Mouse (Mus musculus) neural tube, embryonic 13.5 days (tissue): Measurements from ENCODE around the gene Gabrr3. TPM values are rescaled to one million over a fixed set of nuclear protein-coding genes. Genes with fewer than 3 reads are reported as not detected.

Experiments used
- ATAC-seq: fragments of 200-750 bp; cut with Nextera tagmentation; 2 replicates; pipeline ENCODE4 v1.8.0; 2017; ENCODE audit warnings: low read depth, mild to moderate bottlenecking, moderate TSS enrichment, moderate library complexity
- H3K27ac ChIP-seq: fragments of 300-500 bp; sonication (generic); replicated peaks from 2 replicates; pipeline ENCODE4 v1.5.1; 2015; ENCODE audit warnings: moderate library complexity, mild to moderate bottlenecking, inconsistent platforms
- H3K27me3 ChIP-seq: fragments of 300-500 bp; sonication (generic); 2 replicates; pipeline ENCODE4 v1.6.1; 2015; ENCODE audit warnings: mild to moderate bottlenecking, inconsistent platforms
- H3K36me3 ChIP-seq: fragments of 300-500 bp; sonication (generic); 2 replicates; pipeline ENCODE4 v1.6.1; 2015; ENCODE audit warnings: mild to moderate bottlenecking, inconsistent platforms
- H3K4me1 ChIP-seq: fragments of 300-500 bp; sonication (generic); replicated peaks from 2 replicates; pipeline ENCODE4 v1.6.1; 2015; ENCODE audit warnings: inconsistent platforms
- H3K4me2 ChIP-seq: fragments of 300-500 bp; sonication (generic); 2 replicates; pipeline ENCODE4 v1.6.1; 2015; ENCODE audit warnings: inconsistent platforms, mild to moderate bottlenecking, moderate library complexity
- H3K4me3 ChIP-seq: fragments of 300-500 bp; sonication (generic); 2 replicates; pipeline ENCODE4 v1.5.1; 2015; ENCODE audit warnings: mild to moderate bottlenecking, inconsistent platforms
- H3K9ac ChIP-seq: fragments of 300-500 bp; sonication (generic); 2 replicates; pipeline ENCODE4 v1.6.1; 2015; ENCODE audit warnings: moderate library complexity, mild to moderate bottlenecking, inconsistent platforms
- H3K9me3 ChIP-seq: fragments of 300-500 bp; sonication (generic); 2 replicates; pipeline ENCODE4 v1.6.1; 2016; ENCODE audit warnings: inconsistent platforms
- WGBS: fragments of 180-500 bp; shearing (Covaris S2); methylation state at CpG from one replicate; pipeline ENCODE4 v1.1.7; 2015; 5-methylcytosine and 5-hydroxymethylcytosine counted together
- polyA plus RNA-seq: library from polyadenylated mRNA; unstranded; fragments of >200 nt; fragmentation: Nextera tagmentation; extraction: Ambion mirVana; gene quantifications from 2 replicates; pipeline ENCODE4 v1.2.1, GENCODE M21; 2015

Gene Gabrr3
- 0.07 TPM in 1 of 2 replicates, not detected in the other for polyA plus RNA-seq

DNA sequence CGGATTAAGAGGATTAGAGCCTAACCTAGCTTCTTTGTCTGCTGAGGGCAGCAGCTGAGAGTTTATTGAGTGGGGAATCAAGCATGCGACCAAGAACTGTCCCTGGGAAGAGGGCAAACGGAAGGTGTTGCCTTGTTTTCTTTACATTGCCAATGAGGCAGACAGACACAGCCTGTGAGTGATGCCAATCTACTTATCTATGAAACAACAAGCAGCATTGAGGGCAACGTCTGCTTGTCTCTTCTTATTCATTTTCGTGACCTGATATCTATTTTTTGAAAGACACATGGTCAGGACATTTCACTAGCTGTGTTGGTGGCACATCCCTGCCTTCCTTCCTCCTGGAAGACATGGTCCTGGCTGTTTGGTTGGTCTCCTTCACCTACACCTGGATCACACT, at the start of gene Gabrr3:
Gene Gabrr3, plus strand, starts transcription at position 301 of the 400 bp plus-strand sequence.
- no peak within 1 kb of the TSS for H3K27ac ChIP-seq
- no peak within 1 kb of the TSS for H3K4me2 ChIP-seq
- no peaks in the 10 kb centered on the region for H3K27me3 ChIP-seq
- H3K9me3 ChIP-seq, result no peaks in the 10 kb centered on the region
- no peak within 1 kb of the TSS for H3K4me3 ChIP-seq
- no peak for ATAC-seq
- peaks cover 6% of the 10 kb centered on the region; the same call in 1 of the 2 replicates for H3K4me1 ChIP-seq
- H3K36me3 ChIP-seq, result no peaks in the 10 kb centered on the region
- WGBS, result 67% methylated on average over 5 of the region's 5 CpGs
- H3K9ac ChIP-seq, result no peak within 1 kb of the TSS

DNA sequence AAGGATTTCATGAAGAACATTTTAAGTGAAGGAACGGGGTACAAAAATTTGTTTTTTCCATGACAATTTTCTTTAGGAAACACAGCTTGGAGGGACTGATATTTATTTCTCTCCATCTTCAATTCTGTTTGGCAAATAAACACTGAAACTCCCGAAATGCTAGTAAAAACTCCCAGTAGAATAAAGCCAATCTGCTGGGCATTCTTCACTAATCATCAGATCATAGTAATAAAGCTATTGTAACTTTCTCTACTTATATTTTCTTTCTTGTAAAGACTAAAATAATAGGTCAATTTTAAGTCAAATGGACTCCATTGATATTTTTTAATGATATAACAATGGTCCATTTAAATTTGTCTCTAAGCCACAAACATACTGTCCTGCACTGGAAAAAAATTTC, 43.2 kb upstream of the Gabrr3 start, which contains the start of gene Olfr209:
Gene Olfr209, minus strand, starts transcription at position 101 of the 400 bp plus-strand sequence.
- no peak within 1 kb of the TSS for H3K4me2 ChIP-seq
- H3K36me3 ChIP-seq, result no peaks in the 10 kb centered on the region
- no peak within 1 kb of the TSS for H3K27ac ChIP-seq
- no peaks in the 10 kb centered on the region for H3K4me1 ChIP-seq
- no peak within 1 kb of the TSS for H3K9ac ChIP-seq
- no peak within 1 kb of the TSS for H3K4me3 ChIP-seq
- 82% methylated on average over 2 of the region's 2 CpGs for WGBS
- ATAC-seq, result no peak
- H3K27me3 ChIP-seq, result no peaks in the 10 kb centered on the region
- no peaks in the 10 kb centered on the region for H3K9me3 ChIP-seq

DNA sequence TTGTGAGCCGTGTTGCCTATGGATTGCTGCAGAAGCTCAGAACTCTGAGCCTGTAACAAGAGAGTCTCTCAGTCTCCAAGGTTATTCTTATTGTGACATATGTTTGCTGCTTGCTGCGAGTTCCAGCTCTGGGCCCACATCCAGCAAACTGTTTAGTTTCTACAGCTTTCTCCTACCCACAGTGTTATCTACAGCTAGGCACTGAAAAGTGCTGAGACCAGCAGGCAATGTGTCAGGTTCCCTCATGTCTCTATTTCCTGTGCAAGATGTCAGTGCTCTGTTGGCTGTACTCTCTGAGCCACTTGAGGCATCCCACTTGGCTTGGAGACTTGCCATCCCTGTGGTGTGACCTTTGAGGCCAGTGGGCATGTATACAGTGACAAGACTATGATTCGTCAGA, 13.8 kb upstream of the Gabrr3 start:
- Histone ChIP-seq H3K27me3 (no peaks in the 10 kb centered on the region), H3K4me3 (no peak overlapping the region), H3K27ac (no peak overlapping the region), H3K4me2 (no peak overlapping the region), H3K9ac (no peak overlapping the region), H3K4me1 (no peaks in the 10 kb centered on the region), H3K9me3 (no peaks in the 10 kb centered on the region), H3K36me3 (no peaks in the 10 kb centered on the region)
- no peak for ATAC-seq
- 80% methylated on average over 3 of the region's 3 CpGs for WGBS

DNA sequence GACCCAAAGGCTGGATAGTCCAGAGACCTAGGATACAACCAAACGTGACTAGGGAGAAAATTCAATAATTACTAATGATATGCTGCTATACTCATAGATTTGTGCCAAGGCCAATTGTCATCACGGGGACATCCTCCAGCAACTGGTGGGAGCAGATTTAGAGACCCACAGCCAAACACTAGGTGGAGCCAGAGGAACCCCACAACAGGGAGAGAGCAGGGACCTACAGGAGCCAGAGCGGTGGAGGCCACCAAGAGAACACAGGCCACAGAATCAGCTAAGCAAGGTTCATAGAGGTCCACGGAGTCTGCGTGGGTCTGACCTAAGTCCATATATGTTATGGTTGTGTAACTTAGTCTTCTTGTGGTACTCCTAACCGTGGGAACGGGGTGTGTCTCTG, 6.0 kb upstream of the Gabrr3 start:
- Histone ChIP-seq H3K4me3 (no peak overlapping the region), H3K9me3 (no peaks in the 10 kb centered on the region), H3K9ac (no peak overlapping the region), H3K27ac (no peak overlapping the region), H3K4me1 (no peaks in the 10 kb centered on the region), H3K27me3 (no peaks in the 10 kb centered on the region), H3K4me2 (no peak overlapping the region), H3K36me3 (no peaks in the 10 kb centered on the region)
- 75% methylated on average over 7 of the region's 7 CpGs for WGBS
- no peak for ATAC-seq

DNA sequence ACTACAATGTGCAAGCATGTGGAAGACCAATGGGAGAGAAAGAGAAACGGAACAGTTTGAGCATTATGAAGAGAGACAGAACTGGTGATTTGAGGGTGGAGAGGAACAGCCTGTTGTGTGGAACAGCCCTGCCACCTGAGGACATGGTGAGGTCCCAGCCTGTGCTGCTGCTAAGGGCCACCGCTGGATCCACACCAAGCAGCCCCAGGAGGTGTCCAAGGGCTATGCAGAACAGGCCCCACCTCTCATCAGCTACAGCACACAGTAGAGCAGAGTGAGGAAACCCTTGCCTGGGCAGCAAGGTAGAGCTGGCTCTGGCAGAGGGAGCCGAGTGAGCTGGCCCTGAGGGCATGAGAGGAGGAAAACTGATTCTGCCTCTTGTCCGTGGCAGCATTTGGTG, 5.1 kb upstream of the Gabrr3 start:
- Histone ChIP-seq H3K36me3 (no peaks in the 10 kb centered on the region), H3K9ac (no peak overlapping the region), H3K4me3 (no peak overlapping the region), H3K4me1 (no peaks in the 10 kb centered on the region), H3K27me3 (no peaks in the 10 kb centered on the region), H3K9me3 (no peaks in the 10 kb centered on the region), H3K27ac (no peak overlapping the region), H3K4me2 (no peak overlapping the region)
- ATAC-seq, result no peak
- WGBS, result 77% methylated on average over 4 of the region's 4 CpGs

DNA sequence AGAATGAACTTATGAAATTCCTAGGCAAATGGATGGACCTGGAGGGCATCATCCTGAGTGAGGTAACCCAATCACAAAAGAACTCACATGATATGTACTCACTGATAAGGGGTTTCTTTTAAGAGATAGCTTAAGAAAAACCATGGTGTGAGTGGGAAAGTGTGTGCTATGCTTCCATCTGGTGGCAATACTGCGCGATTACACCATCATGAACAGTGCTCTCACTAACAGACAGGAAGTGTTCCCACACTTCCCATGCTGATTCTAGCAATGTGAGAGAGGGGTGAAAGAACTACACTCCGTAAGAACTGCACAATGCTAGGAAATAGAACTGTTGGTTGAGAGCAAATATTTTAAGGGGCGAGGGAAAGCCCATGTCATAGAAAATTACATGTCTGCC, 3.4 kb upstream of the Gabrr3 start:
- H3K4me3 ChIP-seq, result no peak overlapping the region
- no peak overlapping the region for H3K9ac ChIP-seq
- no peaks in the 10 kb centered on the region for H3K9me3 ChIP-seq
- peak; percentile 73; the same call in 1 of the 2 replicates for ATAC-seq
- H3K4me2 ChIP-seq, result no peak overlapping the region
- WGBS, result 22% methylated on average over 4 of the region's 4 CpGs
- H3K27me3 ChIP-seq, result no peaks in the 10 kb centered on the region
- no peaks in the 10 kb centered on the region for H3K36me3 ChIP-seq
- H3K4me1 ChIP-seq, result no peaks in the 10 kb centered on the region
- no peak overlapping the region for H3K27ac ChIP-seq

DNA sequence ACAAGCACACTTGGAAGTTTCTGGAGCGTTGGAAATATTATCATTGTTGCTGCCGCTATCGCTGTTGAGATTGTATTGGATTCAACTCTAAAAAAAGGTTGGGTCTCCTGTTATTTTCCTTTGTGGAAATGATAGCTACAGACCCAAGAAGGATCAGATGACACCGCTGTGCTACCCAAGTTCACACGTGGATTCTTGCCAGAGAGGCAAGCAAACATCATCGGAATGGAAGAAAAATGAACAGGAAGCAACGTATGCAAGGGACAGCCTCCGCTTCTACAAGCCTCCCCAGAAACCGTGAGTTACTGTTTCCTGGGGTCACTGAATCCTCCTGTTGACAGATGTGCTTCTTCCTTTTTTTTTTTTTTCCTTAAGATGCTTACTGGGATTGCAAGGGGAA, 2.3 kb upstream of the Gabrr3 start:
- no peaks in the 10 kb centered on the region for H3K9me3 ChIP-seq
- no peaks in the 10 kb centered on the region for H3K36me3 ChIP-seq
- H3K4me3 ChIP-seq, result no peak overlapping the region
- H3K9ac ChIP-seq, result no peak overlapping the region
- H3K4me2 ChIP-seq, result no peak overlapping the region
- 79% methylated on average over 9 of the region's 9 CpGs for WGBS
- peaks cover 6% of the 10 kb centered on the region; the same call in 1 of the 2 replicates for H3K4me1 ChIP-seq
- H3K27me3 ChIP-seq, result no peaks in the 10 kb centered on the region
- H3K27ac ChIP-seq, result no peak overlapping the region
- no peak for ATAC-seq

DNA sequence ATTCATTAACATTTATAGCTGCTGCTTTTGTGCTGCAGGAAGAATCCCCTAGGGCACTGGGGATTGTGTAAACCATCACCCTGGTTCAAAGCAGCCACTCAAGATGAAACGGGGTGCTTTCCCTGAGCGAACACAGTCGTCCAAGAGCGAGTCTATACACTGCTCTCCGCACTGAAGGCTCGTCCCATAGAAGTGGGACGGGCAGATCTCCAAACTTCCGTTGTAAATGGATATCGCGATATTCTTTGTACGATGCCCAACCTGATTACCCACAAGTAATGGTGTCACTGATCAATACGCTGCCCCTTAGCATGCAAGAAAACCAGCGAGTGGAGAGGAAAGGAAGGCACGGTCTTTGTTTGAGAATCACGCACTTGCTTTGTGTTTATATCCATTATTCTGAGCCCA, 2.2 kb downstream of the Gabrr3 start:
- Histone ChIP-seq H3K27ac (peak overlapping the region; percentile 69), H3K4me3 (no peak overlapping the region), H3K4me2 (peak overlapping the region; percentile 40), H3K4me1 (peaks cover 6% of the 10 kb centered on the region; the same call in 1 of the 2 replicates), H3K27me3 (no peaks in the 10 kb centered on the region), H3K9ac (no peak overlapping the region), H3K9me3 (no peaks in the 10 kb centered on the region), H3K36me3 (no peaks in the 10 kb centered on the region)
- ATAC-seq, result peak; percentile 84
- 26% methylated on average over 15 of the region's 15 CpGs for WGBS

DNA sequence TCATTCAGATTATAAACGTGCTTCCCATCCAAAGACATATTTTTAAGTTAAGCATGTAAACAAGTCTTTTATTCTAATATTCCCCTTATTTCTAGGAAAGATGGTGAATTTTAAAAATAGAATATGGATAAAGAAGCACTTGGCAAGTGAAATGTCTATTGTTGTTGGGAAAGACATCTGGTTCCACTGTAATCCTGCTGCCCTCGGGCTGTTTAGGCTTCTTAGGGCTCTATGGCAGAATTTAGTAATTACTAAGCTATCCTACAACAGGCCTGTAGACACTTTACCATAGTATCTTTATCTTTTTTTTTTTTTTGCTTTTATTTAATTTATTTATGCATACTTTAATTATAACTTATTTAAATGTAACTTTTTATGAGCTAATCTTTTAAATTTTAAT, 2.7 kb downstream of the Gabrr3 start:
- Histone ChIP-seq H3K9me3 (no peaks in the 10 kb centered on the region), H3K9ac (no peak overlapping the region), H3K27me3 (no peaks in the 10 kb centered on the region), H3K27ac (peak overlapping the region; percentile 69; the same call in 1 of the 2 replicates), H3K4me1 (peaks cover 6% of the 10 kb centered on the region; the same call in 1 of the 2 replicates), H3K36me3 (no peaks in the 10 kb centered on the region), H3K4me2 (peak overlapping the region; percentile 40), H3K4me3 (no peak overlapping the region)
- WGBS, result 60% methylated on average over 2 of the region's 2 CpGs
- ATAC-seq, result no peak

DNA sequence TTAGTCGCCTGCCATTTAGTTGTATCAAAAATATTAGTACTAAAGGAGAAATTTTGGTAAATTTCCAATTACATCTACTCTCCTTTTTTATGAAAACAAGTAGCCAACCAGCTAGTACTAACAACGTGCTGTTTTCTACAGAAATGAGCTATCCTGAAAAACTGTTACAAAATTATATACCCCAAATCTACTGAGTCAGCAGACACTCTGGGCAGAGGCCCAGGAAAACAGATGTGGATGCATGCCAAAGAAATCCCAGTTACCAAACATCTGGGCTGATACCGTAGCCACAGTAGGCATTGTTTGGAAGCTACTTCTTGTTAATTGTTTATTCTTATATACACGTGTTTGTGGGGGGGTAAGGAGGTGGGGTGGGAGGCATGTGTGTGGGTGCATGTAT, 6.3 kb downstream of the Gabrr3 start:
- WGBS, result 62% methylated on average over 4 of the region's 4 CpGs
- ATAC-seq, result no peak
- no peak overlapping the region for H3K4me3 ChIP-seq
- H3K4me2 ChIP-seq, result no peak overlapping the region
- peaks cover 6% of the 10 kb centered on the region; the same call in 1 of the 2 replicates for H3K4me1 ChIP-seq
- no peaks in the 10 kb centered on the region for H3K36me3 ChIP-seq
- no peak overlapping the region for H3K27ac ChIP-seq
- H3K27me3 ChIP-seq, result no peaks in the 10 kb centered on the region
- H3K9me3 ChIP-seq, result no peaks in the 10 kb centered on the region
- no peak overlapping the region for H3K9ac ChIP-seq

DNA sequence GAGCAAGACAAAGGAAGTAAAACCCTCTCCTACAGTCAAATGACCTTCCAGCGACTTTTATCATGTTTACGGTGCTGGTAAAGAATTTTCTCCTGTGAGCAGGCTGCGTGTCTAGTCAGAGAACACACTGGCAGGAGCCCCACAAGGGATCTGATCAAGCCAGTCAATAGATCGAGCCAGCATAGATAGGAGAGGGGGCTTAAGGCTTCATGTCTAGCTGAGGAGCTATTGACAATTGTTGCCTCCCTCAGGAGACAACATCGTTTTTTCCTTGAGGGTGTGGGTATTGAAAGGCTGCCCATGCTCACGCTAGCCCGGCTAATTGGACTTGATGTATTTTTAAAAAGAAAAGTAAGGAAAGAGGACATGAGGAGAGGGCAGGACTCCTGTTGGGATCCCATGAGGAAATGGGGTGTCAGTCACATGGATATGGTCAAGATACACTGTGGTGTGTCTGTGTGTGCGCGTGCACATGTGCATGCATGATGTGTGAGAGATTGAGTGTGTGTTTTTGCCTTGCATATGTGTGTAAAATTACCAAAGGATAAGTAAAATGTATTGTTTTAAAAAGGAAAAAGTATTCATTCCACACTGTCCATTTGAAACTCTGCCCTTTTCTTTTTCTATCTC, 13.2 kb downstream of the Gabrr3 start:
- WGBS, result 67% methylated on average over 9 of the region's 9 CpGs
- Histone ChIP-seq H3K27ac (no peak overlapping the region), H3K9me3 (no peaks in the 10 kb centered on the region), H3K9ac (no peak overlapping the region), H3K4me1 (peaks cover 12% of the 10 kb centered on the region), H3K36me3 (no peaks in the 10 kb centered on the region), H3K4me3 (no peak overlapping the region), H3K4me2 (no peak overlapping the region), H3K27me3 (no peaks in the 10 kb centered on the region)
- no peak; the same call in 1 of the 2 replicates for ATAC-seq

DNA sequence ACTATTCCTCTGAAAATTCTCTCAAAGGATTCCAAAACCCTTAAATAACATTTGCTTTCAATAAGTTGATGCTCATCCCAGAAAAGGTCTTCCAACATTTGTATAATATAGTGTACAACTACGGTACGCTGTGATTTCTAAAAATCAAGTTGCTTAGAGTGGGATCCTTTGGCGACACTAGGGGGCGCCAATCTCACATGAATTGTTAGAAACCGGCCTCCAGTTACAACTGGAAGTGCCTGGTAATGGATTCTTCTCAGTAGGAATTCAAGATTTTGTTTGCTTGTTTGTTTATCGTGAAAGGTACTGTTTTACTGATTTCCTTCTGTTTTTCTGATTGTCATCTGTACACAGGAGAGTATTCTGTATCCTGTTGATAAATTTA, 13.7 kb downstream of the Gabrr3 start:
- Histone ChIP-seq H3K9ac (no peak overlapping the region), H3K4me1 (peaks cover 12% of the 10 kb centered on the region), H3K27me3 (no peaks in the 10 kb centered on the region), H3K4me2 (no peak overlapping the region), H3K36me3 (no peaks in the 10 kb centered on the region), H3K9me3 (no peaks in the 10 kb centered on the region), H3K27ac (no peak overlapping the region), H3K4me3 (no peak overlapping the region)
- 13% methylated on average over 6 of the region's 6 CpGs for whole genome bisulfite sequencing
- peak; percentile 82 for ATAC-seq
